ENCODE assay signal across 9 mouse cellular contexts in the genomic region with DNA sequence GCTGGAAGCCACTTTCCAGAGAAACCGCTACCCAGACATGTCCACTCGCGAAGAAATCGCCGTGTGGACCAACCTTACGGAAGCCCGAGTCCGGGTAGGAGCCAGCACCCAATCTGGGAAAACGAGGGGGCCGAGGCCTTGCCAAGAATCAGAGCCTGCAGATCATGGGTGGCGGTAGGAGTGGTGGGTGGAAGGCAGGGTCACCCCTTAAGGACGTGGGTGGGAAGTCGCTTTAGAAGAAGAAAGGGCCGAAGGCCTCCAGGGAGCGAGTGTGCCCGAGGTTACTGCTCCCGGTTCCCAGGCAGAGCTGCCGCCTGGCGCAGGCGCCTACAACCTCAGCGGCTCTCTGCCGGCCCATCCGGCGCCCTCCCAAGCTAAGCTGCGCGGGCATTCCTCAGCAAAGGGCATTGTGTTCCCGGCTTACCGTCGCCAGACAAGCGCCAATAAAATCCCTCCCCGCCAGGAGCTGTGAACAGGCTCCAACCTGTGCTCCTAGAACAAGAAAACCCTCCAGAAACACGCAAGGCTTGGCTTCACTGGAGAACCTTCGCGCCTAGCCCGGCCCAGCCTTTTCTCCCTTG. TPM values are rescaled to one million over a fixed set of nuclear protein-coding genes. Genes with fewer than 3 reads are reported as not detected.
DNase-seq lines count a peak whose midpoint lies in the region; ATAC-seq lines count a peak whose summit lies in the region.
"Had no signal": no experiment of that assay in that cellular context is flagged by ENCODE, and none has a peak within 500 bp of the region (broad histone marks: within the 10 kb centered on the region; RNA-seq: fewer than 3 reads in every experiment).

No protein-coding gene starts in this region.

- ATAC-seq in hindbrain, embryonic 11.5 days (ENCODE audit: low FRiP score): no peak
- ATAC-seq in hindbrain, embryonic 16.5 days: no peak
- no peak for ATAC-seq in intestine, embryonic 14.5 days (replicated peaks; ENCODE audit: low FRiP score, low TSS enrichment, low read depth)
- no peak for ATAC-seq in midbrain, embryonic 14.5 days (ENCODE audit: low FRiP score, low TSS enrichment)

- WGBS in hindbrain, embryonic 11.5 days: under 1% methylated on average over 35 of the region's 35 CpGs
- under 1% methylated on average over 35 of the region's 35 CpGs for WGBS in hindbrain, embryonic 16.5 days
- 15% methylated on average over 35 of the region's 35 CpGs for WGBS in intestine, embryonic 14.5 days
- WGBS in midbrain, embryonic 14.5 days: under 1% methylated on average over 35 of the region's 35 CpGs

- H3K4me3 ChIP-seq in hindbrain, embryonic 11.5 days (ENCODE audit: low read depth, low read length): peak overlapping the region; percentile 10; the same call in 1 of the 2 replicates
- no peak overlapping the region for H3K4me3 ChIP-seq in hindbrain, embryonic 16.5 days (ENCODE audit: low read length)
- peak overlapping the region; percentile 53 for H3K4me3 ChIP-seq in intestine, embryonic 14.5 days (ENCODE audit: low read depth, low read length)
- peak overlapping the region; percentile 38 for H3K4me3 ChIP-seq in midbrain, embryonic 14.5 days (replicated peaks; ENCODE audit: low read depth, low read length)

- no peaks in the 10 kb centered on the region for H3K36me3 ChIP-seq in hindbrain, embryonic 11.5 days (ENCODE audit: control insufficient read depth, insufficient read depth, low read length)
- H3K36me3 ChIP-seq in hindbrain, embryonic 16.5 days (ENCODE audit: control insufficient read depth, insufficient read depth, low read length): no peaks in the 10 kb centered on the region
- H3K36me3 ChIP-seq in intestine, embryonic 14.5 days (ENCODE audit: control insufficient read depth, insufficient read depth, low read length): no peaks in the 10 kb centered on the region
- H3K36me3 ChIP-seq in midbrain, embryonic 14.5 days (ENCODE audit: control insufficient read depth, insufficient read depth, low read length): no peaks in the 10 kb centered on the region

- H3K9me3 ChIP-seq in hindbrain, embryonic 11.5 days (ENCODE audit: control insufficient read depth, low read length): no peaks in the 10 kb centered on the region
- no peaks in the 10 kb centered on the region for H3K9me3 ChIP-seq in hindbrain, embryonic 16.5 days (ENCODE audit: control insufficient read depth, low read length)
- H3K9me3 ChIP-seq in intestine, embryonic 14.5 days (ENCODE audit: control insufficient read depth, low read length): no peaks in the 10 kb centered on the region
- no peaks in the 10 kb centered on the region for H3K9me3 ChIP-seq in midbrain, embryonic 14.5 days (ENCODE audit: control insufficient read depth, low read length)

- 0 out of 2 replicates have a peak overlapping the region, but pooled peaks have one; percentile 7 for H3K4me2 ChIP-seq in hindbrain, embryonic 11.5 days (replicated peaks; ENCODE audit: low read depth, low read length)
- no peak overlapping the region for H3K4me2 ChIP-seq in hindbrain, embryonic 16.5 days (ENCODE audit: low read length)
- peak overlapping the region; percentile 75 for H3K4me2 ChIP-seq in intestine, embryonic 14.5 days (ENCODE audit: low read length)
- H3K4me2 ChIP-seq in midbrain, embryonic 14.5 days (ENCODE audit: low read length): peak overlapping the region; percentile 24; the same call in 1 of the 2 replicates

- DNase-seq in hindbrain, embryonic 11.5 days (ENCODE audit: low spot score): peak; percentile 74
- peak; percentile 82 for DNase-seq in embryo, embryonic 11 days
- DNase-seq in intestine, embryonic 14.5 days (ENCODE audit: low spot score): peak; percentile 86
- peak; percentile 56 for DNase-seq in midbrain, embryonic 14.5 days
- DNase-seq in layer of hippocampus, postnatal 10 days (ENCODE audit: low spot score in 2 of 2): no peak
- no peak for DNase-seq in left cerebral cortex, postnatal 14 days (ENCODE audit: low spot score in 2 of 2)
- DNase-seq in right cerebral cortex, postnatal 4 days: no peak

- no peak overlapping the region for H3K27ac ChIP-seq in hindbrain, embryonic 11.5 days (ENCODE audit: low read depth, low read length)
- H3K27ac ChIP-seq in hindbrain, embryonic 16.5 days (ENCODE audit: low read depth, low read length): no peak overlapping the region
- H3K27ac ChIP-seq in intestine, embryonic 14.5 days (ENCODE audit: low read depth): peak overlapping the region; percentile 57
- H3K27ac ChIP-seq in midbrain, embryonic 14.5 days (replicated peaks; ENCODE audit: low read depth, low read length): peak overlapping the region; percentile 57

- H3K27me3 ChIP-seq in hindbrain, embryonic 11.5 days (ENCODE audit: control insufficient read depth, insufficient read depth, low read length): peaks cover 82% of the 10 kb centered on the region
- peaks cover 42% of the 10 kb centered on the region for H3K27me3 ChIP-seq in hindbrain, embryonic 16.5 days (replicated peaks; ENCODE audit: control insufficient read depth, insufficient read depth, low read length)
- H3K27me3 ChIP-seq in intestine, embryonic 14.5 days (replicated peaks; ENCODE audit: control insufficient read depth, insufficient read depth, low read length): peaks cover 89% of the 10 kb centered on the region
- H3K27me3 ChIP-seq in midbrain, embryonic 14.5 days (ENCODE audit: control insufficient read depth, insufficient read depth, low read length): peaks cover 78% of the 10 kb centered on the region

- intact Hi-C loops in left cerebral cortex, postnatal 14 days (cut with DNase I): no loop called here

- no peak overlapping the region for H3K9ac ChIP-seq in hindbrain, embryonic 11.5 days (ENCODE audit: low read depth, low read length)
- H3K9ac ChIP-seq in hindbrain, embryonic 16.5 days (ENCODE audit: low read depth, low read length): no peak overlapping the region
- peak overlapping the region; percentile 59 for H3K9ac ChIP-seq in intestine, embryonic 14.5 days (ENCODE audit: low read length)
- H3K9ac ChIP-seq in midbrain, embryonic 14.5 days (replicated peaks; ENCODE audit: low read length): peak overlapping the region; percentile 34; the same call in 1 of the 2 replicates

- peaks cover 9% of the 10 kb centered on the region for H3K4me1 ChIP-seq in hindbrain, embryonic 11.5 days (replicated peaks; ENCODE audit: control insufficient read depth, insufficient read depth, low read length)
- H3K4me1 ChIP-seq in hindbrain, embryonic 16.5 days (ENCODE audit: control insufficient read depth, insufficient read depth, low read depth, low read length): peaks cover 12% of the 10 kb centered on the region
- H3K4me1 ChIP-seq in intestine, embryonic 14.5 days (replicated peaks; ENCODE audit: control insufficient read depth, insufficient read depth, low read length): peaks cover 6% of the 10 kb centered on the region; the same call in 1 of the 2 replicates
- H3K4me1 ChIP-seq in midbrain, embryonic 14.5 days (ENCODE audit: control insufficient read depth, insufficient read depth, low read length): 0 out of 2 replicates have a peak, but pooled peaks cover 3% of the 10 kb centered on the region

RNA-seq across cellular contexts. Expression of a gene that starts 16.2 kb away (rescaled TPM):
- polyA plus RNA-seq in hindbrain, embryonic 11.5 days (2014; fragmentation: Nextera tagmentation; extraction: Ambion mirVana): 2.9 and 4.9 TPM in 2 replicates
- polyA plus RNA-seq in hindbrain, embryonic 16.5 days (2015; fragmentation: Nextera tagmentation; extraction: Ambion mirVana): 2.7 and 3.1 TPM in 2 replicates
- polyA plus RNA-seq in intestine, embryonic 14.5 days (2014; fragmentation: Nextera tagmentation; extraction: Ambion mirVana): 35.6 and 48.0 TPM in 2 replicates
- 27.0 and 27.5 TPM in 2 replicates for polyA plus RNA-seq in midbrain, embryonic 14.5 days (2014; fragmentation: Nextera tagmentation; extraction: Ambion mirVana)
- total RNA-seq in layer of hippocampus, postnatal 10 days (2021): not detected
- not detected for total RNA-seq in left cerebral cortex, postnatal 14 days (2021)
- polyA plus RNA-seq: spleen, adult 2 months had no signal

Comparison
In these comparisons a context has a peak if more than half of its experiments do, and no peak if none do; other contexts are left out.
1. DNase-seq: peak in hindbrain, embryonic 11.5 days (single experiment), embryo, embryonic 11 days (single experiment), intestine, embryonic 14.5 days (single experiment) and midbrain, embryonic 14.5 days (single experiment); none in layer of hippocampus, postnatal 10 days (0 of 2), left cerebral cortex, postnatal 14 days (0 of 2) and right cerebral cortex, postnatal 4 days (single experiment).
2. H3K27ac ChIP-seq: peak in intestine, embryonic 14.5 days (single experiment) and midbrain, embryonic 14.5 days (single experiment); none in hindbrain, embryonic 11.5 days (single experiment) and hindbrain, embryonic 16.5 days (single experiment).
3. H3K9ac ChIP-seq: peak in intestine, embryonic 14.5 days (single experiment) and midbrain, embryonic 14.5 days (single experiment); none in hindbrain, embryonic 11.5 days (single experiment) and hindbrain, embryonic 16.5 days (single experiment).